Mouse (Mus musculus): ENCODE results near the gene Dusp16.

Dusp16 gene

DNA sequence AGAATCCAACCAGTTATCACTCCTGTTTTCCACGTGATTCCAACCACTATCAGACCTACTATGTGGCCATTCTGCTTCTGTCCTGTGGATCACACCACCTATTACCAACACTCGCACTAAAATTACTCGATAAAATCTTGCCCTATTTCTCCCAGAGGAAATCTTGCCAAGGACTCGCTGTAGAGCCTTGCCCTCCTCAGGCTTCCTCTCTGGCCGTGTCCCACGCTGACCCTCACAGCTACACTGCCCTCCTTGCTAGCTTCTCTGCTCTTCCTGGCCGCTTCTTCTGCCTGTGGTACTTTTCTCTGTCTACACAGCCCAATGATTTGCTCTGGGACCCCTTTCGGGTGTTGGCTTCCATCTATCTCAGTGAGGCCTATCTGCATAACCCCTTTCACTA is 59.6 kb downstream of the Dusp16 start:
- DNase-seq = no peak

- DNase-seq = no peak
Observed at GRCm38 (mm10) chr6:134730978-134731377, 61.4 kb downstream of the Dusp16 start.

GRCm38 (mm10) chr6:134725406-134725805 is 67.0 kb downstream of the Dusp16 start:
- no peak for DNase-seq

- DNase-seq = peak; percentile 66
Observed at GRCm38 (mm10) chr6:134723833-134724553, 68.4 kb downstream of the Dusp16 start.

- DNase-seq = no peak
Observed at GRCm38 (mm10) chr6:134723326-134723725, 69.1 kb downstream of the Dusp16 start.

GRCm38 (mm10) chr6:134722906-134723305 is 69.5 kb downstream of the Dusp16 start:
- DNase-seq = no peak

GRCm38 (mm10) chr6:134721729-134722269 is 70.6 kb downstream of the Dusp16 start:
- no peak for DNase-seq

- no peak for DNase-seq
Observed at GRCm38 (mm10) chr6:134720150-134720549, 72.3 kb downstream of the Dusp16 start.

DNA sequence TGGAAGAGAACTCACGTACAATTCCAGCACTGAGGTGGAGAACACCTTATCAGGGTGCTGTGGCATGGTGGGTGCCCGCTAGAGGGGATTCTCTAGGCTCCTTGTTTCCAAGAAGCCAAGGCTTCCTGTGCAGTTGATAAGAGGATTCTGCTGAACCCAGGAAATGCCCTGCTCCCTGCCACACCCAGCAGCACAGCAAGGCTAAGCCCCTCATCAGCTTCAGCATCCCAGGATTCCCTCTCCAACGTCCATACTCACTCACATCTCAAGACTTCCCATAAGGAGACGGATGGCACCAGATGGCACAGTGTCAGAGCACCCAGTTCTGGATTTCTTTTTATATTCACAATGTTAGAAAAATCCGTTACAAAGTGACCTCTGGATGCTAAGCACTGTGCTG is 73.3 kb downstream of the Dusp16 start:
- DNase-seq = no peak

GRCm38 (mm10) chr6:134718668-134719065 is 73.8 kb downstream of the Dusp16 start:
- DNase-seq = peak; percentile 44

- no peak for DNase-seq
Observed at GRCm38 (mm10) chr6:134717886-134718667, 74.3 kb downstream of the Dusp16 start.

- DNase-seq = no peak
Observed at GRCm38 (mm10) chr6:134716168-134716587, 76.2 kb downstream of the Dusp16 start.

DNA sequence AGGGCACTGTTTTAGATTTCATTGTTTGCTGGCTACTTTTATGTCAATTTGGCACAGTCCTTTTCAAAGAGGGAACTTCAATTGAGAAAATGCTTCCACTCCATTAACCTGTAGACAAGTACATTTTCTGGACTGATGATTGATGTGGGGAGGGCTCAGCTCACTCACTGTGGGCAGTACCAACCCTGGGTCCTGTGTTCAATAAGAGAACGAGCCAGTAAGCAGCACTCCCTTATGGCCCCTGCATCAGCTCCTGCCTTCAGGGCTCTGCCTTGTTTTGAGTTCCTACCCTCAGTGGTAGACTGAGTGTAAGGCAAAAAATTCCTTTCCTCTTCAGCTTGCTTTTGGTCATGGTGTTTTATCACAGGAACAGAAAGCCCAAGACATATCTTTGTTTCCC is 78.5 kb downstream of the Dusp16 start:
- no peak for DNase-seq

DNA sequence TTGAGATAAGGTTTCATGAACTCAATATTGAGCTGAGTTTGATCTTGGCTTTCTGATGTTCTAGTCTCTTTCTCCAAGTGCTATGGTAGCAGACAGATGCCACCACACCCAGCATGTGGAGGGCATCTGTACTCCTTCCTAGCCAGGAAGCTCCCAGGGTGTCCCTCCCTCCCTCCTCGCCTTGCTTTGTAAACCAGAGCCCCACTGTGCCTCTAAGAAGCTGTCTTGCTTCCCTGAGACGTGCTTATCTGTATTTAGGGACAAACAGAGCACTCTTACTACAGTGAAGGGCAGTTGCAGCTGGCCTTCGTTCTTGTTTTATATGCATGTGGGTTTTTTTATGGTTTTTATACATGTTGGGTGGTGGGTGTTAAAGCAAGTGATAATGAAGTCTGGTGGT is 79.1 kb downstream of the Dusp16 start:
- DNase-seq = no peak

DNA sequence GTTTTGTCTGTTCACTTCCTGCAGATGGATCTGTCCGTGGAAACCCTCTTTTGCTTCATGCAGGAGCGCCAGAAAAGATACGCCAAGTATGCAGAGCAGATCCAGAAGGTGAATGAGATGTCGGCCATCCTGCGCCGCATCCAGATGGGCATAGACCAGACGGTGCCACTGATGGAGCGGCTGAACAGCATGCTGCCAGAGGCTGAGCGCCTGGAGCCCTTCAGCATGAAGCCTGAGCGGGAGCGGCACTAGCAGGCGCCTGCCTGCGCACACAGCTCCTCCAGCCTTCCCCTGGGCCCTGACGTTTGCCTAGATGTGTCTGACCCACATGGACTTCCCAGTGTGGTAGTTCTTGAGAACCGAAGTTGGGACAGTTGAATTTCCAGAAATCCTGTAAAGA is 82.4 kb downstream of the Dusp16 start:
- no peak for DNase-seq

GRCm38 (mm10) chr6:134706467-134706866 is 86.0 kb downstream of the Dusp16 start:
- DNase-seq = no peak

GRCm38 (mm10) chr6:134703053-134703690 is 89.3 kb downstream of the Dusp16 start:
- DNase-seq = no peak

DNA sequence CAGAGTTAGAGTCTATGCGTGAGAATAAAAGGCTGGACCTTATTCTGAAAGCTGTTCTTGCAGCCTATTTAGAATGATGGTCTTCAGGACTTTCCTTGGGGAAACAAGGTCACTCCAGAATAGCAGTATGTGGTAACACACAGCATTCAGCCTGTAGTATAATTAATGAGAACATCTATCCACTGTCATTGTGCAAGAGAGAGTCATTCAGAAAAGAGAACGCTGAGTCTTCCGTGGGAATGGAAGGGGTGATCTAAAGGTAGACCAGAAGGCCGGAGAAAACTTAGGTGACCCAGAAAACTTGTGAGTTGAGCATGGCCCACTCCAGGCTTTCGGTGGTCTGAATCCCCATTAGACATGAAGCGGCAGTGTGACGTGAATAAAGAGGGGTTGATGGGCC is 90.2 kb downstream of the Dusp16 start:
- no peak for DNase-seq

- no peak for DNase-seq
Observed at GRCm38 (mm10) chr6:134701211-134701602, 91.2 kb downstream of the Dusp16 start.

DNA sequence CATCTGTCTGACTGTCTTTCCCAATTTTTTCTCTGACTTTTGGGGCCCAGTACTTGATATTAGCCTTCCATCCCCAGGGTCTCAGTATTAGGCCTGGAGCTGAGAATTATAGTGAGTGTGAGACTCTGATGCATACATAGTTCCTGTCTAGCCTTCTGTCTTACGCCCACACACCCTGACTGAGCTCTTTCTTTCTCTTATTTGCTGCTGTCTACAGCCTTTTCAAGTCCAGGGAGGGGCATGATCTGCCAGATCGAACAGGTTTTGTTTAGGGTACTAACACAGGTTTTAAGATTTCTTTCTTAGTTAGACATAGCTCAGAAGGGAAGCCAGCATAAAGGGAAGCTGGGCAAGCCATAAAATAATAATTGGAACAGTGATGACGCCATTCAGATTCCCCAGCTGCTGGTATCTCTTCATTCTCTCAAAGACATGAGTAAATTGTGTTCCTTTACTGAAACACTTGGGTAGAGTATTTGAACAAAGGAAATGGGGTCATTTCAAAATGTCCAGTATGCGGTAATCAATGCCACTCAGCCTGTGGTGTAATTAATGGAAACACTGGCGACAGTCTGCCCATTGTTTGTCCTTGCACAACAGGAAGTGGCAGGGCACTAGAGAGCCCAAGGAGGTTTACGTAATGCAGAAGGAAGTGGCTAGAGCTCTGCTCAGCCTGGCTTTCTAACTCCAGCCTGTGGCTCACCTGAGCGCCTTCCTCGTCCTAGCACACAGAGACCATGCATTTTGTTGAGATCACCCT is 91.8 kb downstream of the Dusp16 start:
- DNase-seq = peak; percentile 26

GRCm38 (mm10) chr6:134698243-134698642 is 94.2 kb downstream of the Dusp16 start:
- DNase-seq = no peak

DNA sequence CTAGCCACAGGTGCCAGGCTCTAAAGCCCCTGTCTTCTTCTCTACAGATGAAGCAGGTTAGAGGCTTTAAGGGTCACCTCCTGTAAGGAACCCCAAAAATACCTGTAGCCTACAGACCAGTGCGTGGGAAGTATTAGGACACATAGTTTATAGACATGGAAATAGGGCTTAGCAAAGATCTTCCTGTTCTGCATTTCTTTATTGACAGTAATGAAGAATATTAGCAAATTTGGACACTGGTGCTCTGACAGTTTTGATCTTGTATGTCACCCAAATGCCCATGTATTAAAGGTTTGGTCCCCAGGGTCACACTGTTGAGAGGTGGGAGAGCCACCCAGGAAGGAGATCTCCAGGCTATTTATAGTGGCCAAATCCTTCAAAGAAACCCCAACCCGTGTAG is 95.9 kb downstream of the Dusp16 start:
- no peak for DNase-seq

DNA sequence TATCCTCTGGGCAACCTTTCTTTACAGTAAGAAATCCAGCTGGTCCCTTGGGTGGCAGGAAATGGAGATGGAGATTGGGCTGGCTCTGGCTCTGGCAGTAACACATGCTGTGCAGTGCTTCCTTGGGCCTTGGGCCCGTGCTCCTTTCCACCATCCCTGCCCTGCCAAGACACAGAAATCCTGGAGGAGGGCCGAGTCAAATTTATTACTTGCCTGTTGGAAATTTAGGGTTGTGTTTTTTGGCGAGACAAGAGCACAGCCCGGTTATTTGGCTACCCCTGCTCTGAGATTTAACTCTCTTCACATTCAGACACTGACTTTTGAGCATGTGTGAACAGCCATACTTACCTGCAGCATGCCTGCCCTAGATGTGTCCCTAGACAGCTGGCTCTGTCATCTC is 96.3 kb downstream of the Dusp16 start:
- DNase-seq = peak; percentile 63
